Mouse (Mus musculus) hindbrain, embryonic 13.5 days (tissue): ENCODE data around the gene Itgb2. TPM values are rescaled to one million over a fixed set of nuclear protein-coding genes. Genes with fewer than 3 reads are reported as not detected.

Experiments
- ATAC-seq: fragments of 200-750 bp; cut with Nextera tagmentation; 2 replicates; pipeline ENCODE4 v1.8.0; 2017; ENCODE audit warnings: moderate TSS enrichment; ENCODE audit not compliant: low FRiP score
- H3K27ac ChIP-seq: fragments of 300-500 bp; sonication (generic); 2 replicates; pipeline ENCODE4 v1.5.1; 2015; ENCODE audit warnings: inconsistent platforms, mild to moderate bottlenecking, moderate library complexity
- H3K27me3 ChIP-seq: fragments of 300-500 bp; sonication (generic); 2 replicates; pipeline ENCODE4 v1.6.1; 2015; ENCODE audit warnings: mild to moderate bottlenecking, inconsistent platforms
- H3K36me3 ChIP-seq: fragments of 300-500 bp; sonication (generic); 2 replicates; pipeline ENCODE4 v1.6.1; 2015; ENCODE audit warnings: mild to moderate bottlenecking, inconsistent platforms
- H3K4me1 ChIP-seq: fragments of 300-500 bp; sonication (generic); replicated peaks from 2 replicates; pipeline ENCODE4 v1.6.1; 2015; ENCODE audit warnings: inconsistent platforms
- H3K4me2 ChIP-seq: fragments of 300-500 bp; sonication (generic); 2 replicates; pipeline ENCODE4 v1.6.1; 2015; ENCODE audit warnings: inconsistent platforms, mild to moderate bottlenecking, moderate library complexity
- H3K4me3 ChIP-seq: fragments of 300-500 bp; sonication (generic); 2 replicates; pipeline ENCODE4 v1.5.1; 2015; ENCODE audit warnings: mild to moderate bottlenecking, inconsistent platforms
- H3K9ac ChIP-seq: fragments of 300-500 bp; sonication (generic); 2 replicates; pipeline ENCODE4 v1.6.1; 2015; ENCODE audit warnings: mild to moderate bottlenecking, inconsistent platforms
- H3K9me3 ChIP-seq: fragments of 300-500 bp; sonication (generic); 2 replicates; pipeline ENCODE4 v1.6.1; 2016; ENCODE audit warnings: inconsistent platforms
- WGBS: fragments of 180-500 bp; shearing (Covaris S2); methylation state at CpG from one replicate; pipeline ENCODE4 v1.1.7; 2015; 5-methylcytosine and 5-hydroxymethylcytosine counted together
- polyA plus RNA-seq: library from polyadenylated mRNA; unstranded; fragments of >200 nt; fragmentation: Nextera tagmentation; extraction: Ambion mirVana; gene quantifications from 2 replicates; pipeline ENCODE4 v1.2.1, GENCODE M21; 2015

Gene Itgb2
- polyA plus RNA-seq, 1 experiment from 2014 or later, result 0.90 TPM

- Histone ChIP-seq H3K36me3 (no peaks in the 10 kb centered on the region), H3K9me3 (no peaks in the 10 kb centered on the region), H3K27ac (no peak overlapping the region), H3K4me1 (no peaks in the 10 kb centered on the region), H3K4me3 (no peak overlapping the region), H3K9ac (no peak overlapping the region), H3K4me2 (no peak overlapping the region), H3K27me3 (no peaks in the 10 kb centered on the region)
- no peak for ATAC-seq
- WGBS, result 84% methylated on average over 7 of the region's 7 CpGs
Measured at GRCm38 (mm10) chr10:77539320-77539945, 9.4 kb downstream of the Itgb2 start.

- Histone ChIP-seq H3K27ac (no peak overlapping the region), H3K36me3 (no peaks in the 10 kb centered on the region), H3K4me2 (no peak overlapping the region), H3K9me3 (no peaks in the 10 kb centered on the region), H3K9ac (no peak overlapping the region), H3K27me3 (no peaks in the 10 kb centered on the region), H3K4me3 (no peak overlapping the region), H3K4me1 (no peaks in the 10 kb centered on the region)
- ATAC-seq, result no peak
- whole genome bisulfite sequencing, result 83% methylated on average over 4 of the region's 4 CpGs
Measured at GRCm38 (mm10) chr10:77540576-77541102, 10.6 kb downstream of the Itgb2 start.

GRCm38 (mm10) chr10:77541864-77542666 is 12.0 kb downstream of the Itgb2 start:
- Histone ChIP-seq H3K9ac (no peak overlapping the region), H3K36me3 (no peaks in the 10 kb centered on the region), H3K27ac (no peak overlapping the region), H3K4me2 (no peak overlapping the region), H3K4me1 (no peaks in the 10 kb centered on the region), H3K27me3 (no peaks in the 10 kb centered on the region), H3K9me3 (no peaks in the 10 kb centered on the region), H3K4me3 (no peak overlapping the region)
- ATAC-seq, result no peak
- 79% methylated on average over 10 of the region's 10 CpGs for WGBS

GRCm38 (mm10) chr10:77543226-77543625 is 13.2 kb downstream of the Itgb2 start:
- H3K27ac ChIP-seq, result no peak overlapping the region
- 41% methylated on average over 7 of the region's 7 CpGs for WGBS
- no peak overlapping the region for H3K9ac ChIP-seq
- H3K27me3 ChIP-seq, result no peaks in the 10 kb centered on the region
- H3K36me3 ChIP-seq, result no peaks in the 10 kb centered on the region
- no peaks in the 10 kb centered on the region for H3K4me1 ChIP-seq
- H3K4me2 ChIP-seq, result no peak overlapping the region
- no peak for ATAC-seq
- H3K4me3 ChIP-seq, result no peak overlapping the region
- no peaks in the 10 kb centered on the region for H3K9me3 ChIP-seq

GRCm38 (mm10) chr10:77544916-77545315 is 14.9 kb downstream of the Itgb2 start:
- H3K4me3 ChIP-seq, result no peak overlapping the region
- no peak for ATAC-seq
- no peak overlapping the region for H3K4me2 ChIP-seq
- H3K27ac ChIP-seq, result no peak overlapping the region
- H3K9me3 ChIP-seq, result no peaks in the 10 kb centered on the region
- H3K36me3 ChIP-seq, result no peaks in the 10 kb centered on the region
- H3K4me1 ChIP-seq, result no peaks in the 10 kb centered on the region
- 82% methylated on average over 5 of the region's 5 CpGs for WGBS
- no peaks in the 10 kb centered on the region for H3K27me3 ChIP-seq
- no peak overlapping the region for H3K9ac ChIP-seq

GRCm38 (mm10) chr10:77548576-77548975 is 18.5 kb downstream of the Itgb2 start:
- ATAC-seq, result no peak
- Histone ChIP-seq H3K4me1 (no peaks in the 10 kb centered on the region), H3K9ac (no peak overlapping the region), H3K4me3 (no peak overlapping the region), H3K27me3 (no peaks in the 10 kb centered on the region), H3K27ac (no peak overlapping the region), H3K9me3 (no peaks in the 10 kb centered on the region), H3K36me3 (no peaks in the 10 kb centered on the region), H3K4me2 (no peak overlapping the region)
- 88% methylated on average over 10 of the region's 10 CpGs for WGBS

GRCm38 (mm10) chr10:77550874-77551273 is 20.8 kb downstream of the Itgb2 start:
- no peaks in the 10 kb centered on the region for H3K36me3 ChIP-seq
- no peak for ATAC-seq
- H3K27me3 ChIP-seq, result no peaks in the 10 kb centered on the region
- no peaks in the 10 kb centered on the region for H3K4me1 ChIP-seq
- 81% methylated on average over 11 of the region's 11 CpGs for WGBS
- no peak overlapping the region for H3K4me2 ChIP-seq
- H3K4me3 ChIP-seq, result no peak overlapping the region
- no peaks in the 10 kb centered on the region for H3K9me3 ChIP-seq
- no peak overlapping the region; the same call in 1 of the 2 replicates for H3K9ac ChIP-seq
- no peak overlapping the region for H3K27ac ChIP-seq

- Histone ChIP-seq H3K9ac (no peak overlapping the region), H3K4me2 (no peak overlapping the region), H3K36me3 (no peaks in the 10 kb centered on the region), H3K27me3 (no peaks in the 10 kb centered on the region), H3K4me3 (no peak overlapping the region), H3K9me3 (no peaks in the 10 kb centered on the region), H3K4me1 (no peaks in the 10 kb centered on the region), H3K27ac (no peak overlapping the region)
- 86% methylated on average over 5 of the region's 5 CpGs for WGBS
- no peak for ATAC-seq
Measured at GRCm38 (mm10) chr10:77552162-77552561, 22.1 kb downstream of the Itgb2 start.

- H3K27ac ChIP-seq, result no peak overlapping the region
Measured at GRCm38 (mm10) chr10:77553285-77553684, 23.2 kb downstream of the Itgb2 start.

GRCm38 (mm10) chr10:77554918-77555317 is 24.9 kb downstream of the Itgb2 start:
- no peak for ATAC-seq
- Histone ChIP-seq H3K9ac (no peak overlapping the region), H3K9me3 (no peaks in the 10 kb centered on the region), H3K4me3 (no peak overlapping the region), H3K4me1 (no peaks in the 10 kb centered on the region), H3K4me2 (no peak overlapping the region), H3K27ac (no peak overlapping the region), H3K27me3 (no peaks in the 10 kb centered on the region), H3K36me3 (no peaks in the 10 kb centered on the region)
- WGBS, result 92% methylated on average over 4 of the region's 4 CpGs

More at GRCm38 (mm10) chr10:77553285-77553684, 23.2 kb downstream of the Itgb2 start:
- Histone ChIP-seq H3K4me2 (no peak overlapping the region), H3K36me3 (no peaks in the 10 kb centered on the region), H3K4me3 (no peak overlapping the region), H3K9me3 (no peaks in the 10 kb centered on the region), H3K9ac (no peak overlapping the region), H3K4me1 (no peaks in the 10 kb centered on the region), H3K27me3 (no peaks in the 10 kb centered on the region)
- ATAC-seq, result no peak
- WGBS, result 85% methylated on average over 4 of the region's 4 CpGs

- no peaks in the 10 kb centered on the region for H3K4me1 ChIP-seq
- no peaks in the 10 kb centered on the region for H3K27me3 ChIP-seq
- no peak overlapping the region for H3K27ac ChIP-seq
- 94% methylated on average over 7 of the region's 7 CpGs for WGBS
- H3K9me3 ChIP-seq, result no peaks in the 10 kb centered on the region
- no peak overlapping the region for H3K9ac ChIP-seq
- H3K36me3 ChIP-seq, result no peaks in the 10 kb centered on the region
- no peak overlapping the region for H3K4me2 ChIP-seq
- H3K4me3 ChIP-seq, result no peak overlapping the region
- no peak for ATAC-seq
Measured at GRCm38 (mm10) chr10:77556631-77557030, 26.6 kb downstream of the Itgb2 start.

GRCm38 (mm10) chr10:77557641-77558040 is 27.6 kb downstream of the Itgb2 start:
- no peak overlapping the region for H3K4me3 ChIP-seq
- H3K9me3 ChIP-seq, result no peaks in the 10 kb centered on the region
- no peaks in the 10 kb centered on the region for H3K4me1 ChIP-seq
- WGBS, result 87% methylated on average over 4 of the region's 4 CpGs
- no peak for ATAC-seq
- H3K27ac ChIP-seq, result no peak overlapping the region
- H3K4me2 ChIP-seq, result no peak overlapping the region
- no peaks in the 10 kb centered on the region for H3K36me3 ChIP-seq
- no peaks in the 10 kb centered on the region for H3K27me3 ChIP-seq
- H3K9ac ChIP-seq, result no peak overlapping the region

- H3K27ac ChIP-seq, result no peak overlapping the region
- H3K36me3 ChIP-seq, result no peaks in the 10 kb centered on the region
- H3K4me3 ChIP-seq, result no peak overlapping the region
- H3K27me3 ChIP-seq, result no peaks in the 10 kb centered on the region
- H3K9me3 ChIP-seq, result no peaks in the 10 kb centered on the region
- no peak overlapping the region for H3K4me2 ChIP-seq
- no peaks in the 10 kb centered on the region for H3K4me1 ChIP-seq
- WGBS, result 89% methylated on average over 11 of the region's 11 CpGs
- no peak for ATAC-seq
- no peak overlapping the region for H3K9ac ChIP-seq
Measured at GRCm38 (mm10) chr10:77560090-77560489, 30.0 kb downstream of the Itgb2 start.
